In the genomic region with DNA sequence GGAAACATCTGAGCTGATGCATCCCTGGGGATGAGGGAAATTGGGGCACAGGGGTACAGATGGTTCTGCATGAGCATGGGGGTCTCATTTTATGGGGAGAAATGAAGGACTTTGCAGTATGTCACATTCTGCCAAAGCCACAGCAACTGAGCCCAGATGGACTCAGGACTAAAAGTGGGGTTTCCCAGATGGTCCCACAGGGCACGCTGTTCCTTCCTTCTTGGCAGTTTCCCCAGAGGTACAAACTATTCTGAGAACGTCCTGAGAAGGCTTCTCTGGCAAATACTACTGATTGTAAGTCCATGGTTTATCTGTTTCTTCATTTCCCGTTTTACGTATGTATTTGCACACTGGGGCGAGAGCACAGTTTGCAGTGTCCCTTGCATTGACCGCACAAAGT, we compare ENCODE assay signal across 22 mouse cellular contexts.
DNase-seq lines count a peak whose midpoint lies in the region.
"Had no signal": no experiment of that assay in that cellular context is flagged by ENCODE, and none has a peak within 500 bp of the region (broad histone marks: within the 10 kb centered on the region; RNA-seq: fewer than 3 reads in every experiment).

No protein-coding gene starts in this region.

- 93% methylated on average over 6 of the region's 6 CpGs for WGBS in limb, embryonic 10.5 days

- no peak overlapping the region for H3K4me3 ChIP-seq in limb, embryonic 10.5 days
- H3K4me3 ChIP-seq: embryonic facial prominence, embryonic 12.5 days; embryonic facial prominence, embryonic 15.5 days; gastrocnemius, adult 2 months; heart, embryonic 12.5 days; heart, embryonic 15.5 days; hindbrain, embryonic 12.5 days; hindbrain, embryonic 15.5 days had no signal

- H3K27me3 ChIP-seq in limb, embryonic 10.5 days (ENCODE audit: low read depth, poor library complexity, severe bottlenecking), result no peaks in the 10 kb centered on the region
- H3K27me3 ChIP-seq: embryonic facial prominence, embryonic 12.5 days; embryonic facial prominence, embryonic 15.5 days had no signal

- intact Hi-C loops in heart, postnatal 14 days (cut with DNase I), result no loop called here

- H3K36me3 ChIP-seq in limb, embryonic 10.5 days, result no peaks in the 10 kb centered on the region
- H3K36me3 ChIP-seq: embryonic facial prominence, embryonic 12.5 days; embryonic facial prominence, embryonic 15.5 days; heart, embryonic 12.5 days; heart, embryonic 15.5 days; hindbrain, embryonic 12.5 days; hindbrain, embryonic 15.5 days had no signal

- H3K9me3 ChIP-seq in limb, embryonic 10.5 days (replicated peaks), result no peaks in the 10 kb centered on the region
- H3K9me3 ChIP-seq: embryonic facial prominence, embryonic 12.5 days; embryonic facial prominence, embryonic 15.5 days; heart, embryonic 12.5 days; heart, embryonic 15.5 days; hindbrain, embryonic 12.5 days; hindbrain, embryonic 15.5 days had no signal

- no peak overlapping the region for H3K27ac ChIP-seq in limb, embryonic 10.5 days
- H3K27ac ChIP-seq: embryonic facial prominence, embryonic 12.5 days; embryonic facial prominence, embryonic 15.5 days; gastrocnemius, adult 2 months; heart, embryonic 15.5 days; hindbrain, embryonic 12.5 days; hindbrain, embryonic 15.5 days had no signal

- H3K4me1 ChIP-seq in limb, embryonic 10.5 days, result peaks cover 18% of the 10 kb centered on the region
- H3K4me1 ChIP-seq: embryonic facial prominence, embryonic 12.5 days; embryonic facial prominence, embryonic 15.5 days; hindbrain, embryonic 12.5 days; hindbrain, embryonic 15.5 days had no signal

- DNase-seq in heart, adult 11 months, result peak; percentile 90
- DNase-seq in heart, postnatal 14 days, result no peak
- peak; percentile 11 for DNase-seq in layer of hippocampus, adult 11-12 months (ENCODE audit: low spot score)
- DNase-seq in layer of hippocampus, adult 9-11 months, result no peak
- DNase-seq in brain, adult 2 months (ENCODE audit: low read depth, low spot score), result peak; percentile 29
- DNase-seq in limb, embryonic 10.5 days (ENCODE audit: low spot score), result peak; percentile 22
- DNase-seq in left cerebral cortex, adult 18-20 months (ENCODE audit: low spot score in 2 of 2), result no peak
- DNase-seq: adrenal gland, adult 8-10 months; adrenal gland, postnatal 25 days; cerebellum, adult 18-20 months; cerebellum, adult 9-10 months; cerebellum, postnatal 14 days; forebrain, postnatal 0 days; gastrocnemius, adult 2 months; gastrocnemius, postnatal 14 days; heart, postnatal 10 days had no signal

Comparison
In these comparisons a context has a peak if more than half of its experiments do, and no peak if none do; other contexts are left out.
1. DNase-seq: peak in heart, adult 11 months (single experiment), layer of hippocampus, adult 11-12 months (single experiment), brain, adult 2 months (single experiment) and limb, embryonic 10.5 days (single experiment); none in heart, postnatal 14 days (0 of 2), layer of hippocampus, adult 9-11 months (single experiment) and left cerebral cortex, adult 18-20 months (0 of 2).